Mouse (Mus musculus) bone marrow macrophage, adult 2 months (primary cell): ENCODE data around the gene Tapbpl.

Experiments used
- CTCF ChIP-seq: IDR thresholded peaks from 2 replicates; pipeline ENCODE4 v1.5.1; 2012; ENCODE audit warnings: low read depth, mild to moderate bottlenecking, low read length, moderate library complexity
- POLR2A ChIP-seq: IDR thresholded peaks from 2 replicates; pipeline ENCODE4 v1.6.1; 2012; ENCODE audit warnings: mild to moderate bottlenecking, low read depth, low read length, borderline replicate concordance

- TF ChIP-seq CTCF, result no peak
- TF ChIP-seq POLR2A, result no peak
Observed at GRCm38 (mm10) chr6:125179601-125180000, 52.1 kb downstream of the Tapbpl start.
